Mouse (Mus musculus) embryo, embryonic 10 days (tissue): ENCODE results near the gene Gpr12.
A peak's percentile ranks its signal among the peaks of the same experiment; 100 is the strongest.
"Not testable (repeated sequence)": the region's sequence is repeated elsewhere in the genome, so short reads cannot be mapped to it uniquely, and the experiment has no call there.

ENCODE experiments used
- DNase-seq: peaks from one replicate; pipeline ENCODE4 v3.0.0-alpha.2; 2015; ENCODE audit warnings: low spot score

Gpr12 gene

DNA sequence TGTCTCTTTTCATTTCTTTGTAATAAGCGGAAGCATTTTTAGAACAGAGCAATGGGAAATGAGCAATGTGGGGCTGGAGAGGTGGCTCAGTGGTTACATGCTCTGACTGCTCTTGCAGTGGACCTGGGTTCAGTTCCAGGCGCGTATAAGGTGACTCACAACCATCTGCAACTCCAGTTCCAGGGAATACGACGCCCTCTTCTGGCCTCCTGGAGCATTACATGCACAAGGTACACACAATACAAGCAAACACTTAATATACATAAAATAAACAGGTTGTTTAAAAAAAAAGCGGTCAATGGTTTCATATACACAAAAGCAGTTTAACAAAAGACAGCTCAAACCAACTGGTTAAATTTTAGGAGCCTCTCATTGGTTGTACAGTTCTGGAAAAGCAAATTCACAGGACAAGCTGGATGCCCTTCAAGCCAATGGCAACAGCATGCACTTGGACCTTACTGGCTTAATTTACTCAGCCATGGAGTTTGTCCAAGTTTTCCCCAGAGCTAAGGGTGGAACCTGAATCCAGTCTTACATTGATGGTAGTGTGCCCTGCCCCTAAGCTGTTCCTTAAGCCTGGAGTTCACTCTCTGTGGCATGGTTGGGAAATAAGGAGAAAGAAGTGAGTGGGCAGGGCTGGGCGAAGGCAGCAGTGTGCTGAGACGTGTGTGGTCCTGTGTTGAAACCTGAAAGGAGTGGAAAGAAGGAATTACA lies 1.5 kb upstream of the Gpr12 start:
- no peak for DNase-seq

GRCm38 (mm10) chr5:146585307-146585651 lies 240 bp upstream of the Gpr12 start:
- no peak for DNase-seq

DNA sequence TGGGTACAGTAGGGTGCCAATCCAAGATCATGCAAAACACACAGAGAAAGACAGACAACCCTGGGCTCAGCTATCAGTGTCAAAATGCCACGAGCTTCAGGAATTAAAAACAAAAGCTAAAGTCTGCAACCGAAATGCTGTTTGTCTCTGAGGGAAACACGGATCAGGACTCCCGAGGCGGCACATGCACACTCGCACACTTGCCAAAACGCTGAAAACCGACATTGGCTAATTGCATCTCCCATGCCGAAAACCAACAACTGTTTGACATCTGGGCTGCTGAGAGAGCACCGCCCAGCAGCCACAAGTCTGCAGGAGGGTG lies 922 bp downstream of the Gpr12 start:
- DNase-seq = no peak

- DNase-seq = no peak
These were observed 8.4 kb downstream of the Gpr12 start for GRCm38 (mm10) chr5:146576668-146577067.

- DNase-seq = not testable (repeated sequence)
These were observed 12.3 kb downstream of the Gpr12 start for GRCm38 (mm10) chr5:146572735-146573042.

DNA sequence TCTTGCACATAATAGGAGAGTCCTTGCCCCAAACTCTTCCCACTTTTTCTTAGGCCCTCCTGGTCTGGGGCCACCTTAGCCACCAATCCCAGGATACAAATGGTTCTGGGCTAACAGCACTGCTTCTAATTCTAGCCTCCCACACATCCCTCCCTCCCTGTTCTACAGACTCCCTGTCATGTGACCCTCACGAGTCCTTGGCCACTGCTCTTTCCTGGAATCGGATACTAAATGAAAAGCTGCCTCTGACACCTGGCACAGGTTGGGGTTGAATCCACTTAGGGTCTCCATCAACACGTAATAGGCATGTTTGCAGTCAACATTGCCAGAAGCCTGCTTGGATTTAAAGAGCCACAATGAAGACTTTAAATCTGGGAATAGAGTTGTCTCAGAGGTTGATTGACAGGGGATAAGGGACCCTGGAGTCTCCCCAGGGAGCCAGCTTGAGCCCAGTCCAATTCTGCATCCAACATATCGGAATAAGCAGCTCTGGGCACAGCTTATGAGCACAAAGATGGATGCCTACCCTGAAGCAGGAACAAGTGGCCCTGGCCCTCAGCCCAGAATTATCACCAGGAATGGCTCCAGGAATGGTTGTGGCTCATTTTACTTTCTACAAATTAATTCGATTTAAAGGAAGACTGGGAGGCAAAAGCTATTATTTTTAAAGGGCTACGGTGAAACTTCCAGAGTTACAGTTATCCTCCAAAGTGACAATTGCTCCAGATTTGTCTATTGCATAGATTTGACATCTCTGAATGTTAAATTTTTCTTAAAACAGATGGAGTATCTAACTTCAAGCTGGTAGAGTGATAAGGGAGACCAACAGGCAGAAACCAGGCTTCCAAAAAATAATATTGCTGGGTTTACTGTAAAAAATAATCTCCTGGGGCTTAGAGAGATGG lies 13.0 kb downstream of the Gpr12 start:
- not testable (repeated sequence) for DNase-seq

- DNase-seq = not testable (repeated sequence)
These were observed 14.9 kb downstream of the Gpr12 start for GRCm38 (mm10) chr5:146570179-146570578.

- peak; percentile 64 for DNase-seq
These were observed 18.0 kb downstream of the Gpr12 start for GRCm38 (mm10) chr5:146567054-146567453.

GRCm38 (mm10) chr5:146564259-146564658 lies 20.8 kb downstream of the Gpr12 start:
- no peak for DNase-seq

DNA sequence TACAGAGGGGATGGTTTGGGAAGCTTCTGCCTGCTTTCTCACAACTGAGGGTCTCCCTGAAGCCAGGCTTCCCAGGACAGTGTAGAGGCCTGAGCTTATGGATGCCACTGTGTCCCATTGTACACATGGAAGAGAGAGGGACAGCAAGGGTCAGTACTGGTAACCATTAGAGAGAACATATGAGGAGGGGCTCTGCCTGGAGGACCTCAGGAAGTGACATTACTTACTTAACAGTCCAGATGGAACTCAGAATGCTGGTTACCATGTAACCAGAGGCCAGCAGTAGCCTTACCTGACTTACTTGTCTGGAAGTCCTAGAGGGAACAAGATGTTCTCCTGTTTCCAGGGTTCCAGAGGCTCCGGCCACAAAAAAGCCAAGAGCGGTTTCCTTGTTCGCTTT lies 29.2 kb downstream of the Gpr12 start, which contains the start of gene Gm3415:
TSS of gene Gm3415 (plus strand) at position 301 of the 400 bp plus-strand sequence.
- DNase-seq = not testable (repeated sequence)

GRCm38 (mm10) chr5:146537347-146537746 lies 47.7 kb downstream of the Gpr12 start, which contains the start of gene Gm3409:
TSS of gene Gm3409 (plus strand) at chr5:146537647.
- DNase-seq = not testable (repeated sequence)
